Mouse (Mus musculus): ENCODE measurements around the gene Stk36.

The Stk36 gene

DNA sequence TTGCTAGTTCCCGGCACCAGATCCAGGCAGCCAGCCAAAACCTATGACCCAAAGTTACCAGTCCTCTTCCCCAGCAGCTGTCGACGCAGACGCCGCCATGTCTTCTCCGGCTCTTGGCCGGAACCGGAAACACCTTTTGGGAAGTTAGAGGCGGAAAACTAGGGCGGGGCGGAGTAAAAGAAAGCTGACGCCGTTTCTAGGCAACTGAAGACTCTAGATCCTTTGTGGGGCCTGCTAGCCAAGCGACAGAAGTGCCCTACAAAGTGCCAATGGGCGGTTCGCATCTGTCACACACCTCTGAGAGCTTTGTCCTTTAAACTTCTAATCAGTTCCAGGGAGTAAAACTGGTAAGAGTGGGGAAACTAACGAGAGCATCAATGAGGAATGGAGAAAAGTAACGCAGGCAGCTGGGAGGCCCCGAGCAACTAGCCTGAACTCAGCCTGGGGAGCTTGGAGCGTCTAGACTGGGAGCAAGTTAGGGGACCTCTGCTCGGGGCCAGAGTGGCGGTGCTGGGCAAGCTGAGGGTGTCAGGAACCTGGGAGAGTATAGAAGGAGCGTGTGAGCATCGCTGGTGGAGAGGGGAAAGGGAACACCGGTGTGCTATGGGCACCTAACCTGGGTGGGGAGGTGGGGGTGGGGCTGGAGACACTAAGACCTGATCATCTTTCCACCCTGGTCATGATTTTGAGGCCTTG lies at the start of gene Stk36, which contains the start of gene Rnf25:
Gene Stk36 (plus strand): TSS at position 179 of the 696 bp plus-strand sequence.
Gene Rnf25 (minus strand): TSS at position 131 of the 696 bp plus-strand sequence.
- peak; percentile 85 for DNase-seq

DNA sequence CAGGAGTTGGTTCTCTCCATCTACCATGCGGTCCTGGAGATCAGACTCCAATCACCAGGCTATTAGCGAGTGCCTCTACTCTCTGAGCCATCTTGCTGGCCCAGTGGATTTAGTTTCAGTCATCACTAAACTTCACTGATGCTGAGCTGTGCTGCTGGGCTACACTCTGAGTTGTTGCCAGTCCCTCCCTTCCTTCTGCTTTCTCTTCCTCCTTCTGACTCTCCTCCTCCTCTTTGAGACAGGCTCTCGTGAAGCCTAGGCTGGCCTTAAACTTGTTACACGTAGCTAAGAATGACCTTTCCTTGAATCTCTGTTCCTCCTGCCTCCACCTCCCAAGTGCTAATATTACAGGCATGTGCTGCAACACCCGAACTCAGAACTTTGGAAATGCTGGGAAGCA lies 42.2 kb upstream of the Stk36 start:
- no peak for DNase-seq

DNA sequence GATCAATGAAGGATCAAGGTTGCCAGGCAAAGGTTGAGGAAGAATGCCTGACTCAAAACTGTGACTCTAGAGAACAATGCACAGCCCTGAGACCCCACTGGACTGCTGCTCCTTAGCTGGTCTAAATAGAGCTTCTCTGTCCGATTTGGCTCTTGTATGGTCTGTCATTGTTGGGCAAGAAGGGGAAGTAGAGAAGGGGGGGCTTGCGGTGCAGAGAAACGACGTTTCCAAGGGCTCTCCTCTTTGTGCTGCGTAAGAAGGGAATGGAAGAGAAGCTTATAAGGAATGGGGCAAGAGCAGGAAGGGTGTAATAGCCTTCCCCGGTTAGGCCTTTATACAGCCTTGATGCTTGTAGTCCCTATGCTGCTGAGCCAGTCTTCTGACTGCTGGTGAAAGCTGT lies 35.4 kb upstream of the Stk36 start:
- DNase-seq, result no peak

DNA sequence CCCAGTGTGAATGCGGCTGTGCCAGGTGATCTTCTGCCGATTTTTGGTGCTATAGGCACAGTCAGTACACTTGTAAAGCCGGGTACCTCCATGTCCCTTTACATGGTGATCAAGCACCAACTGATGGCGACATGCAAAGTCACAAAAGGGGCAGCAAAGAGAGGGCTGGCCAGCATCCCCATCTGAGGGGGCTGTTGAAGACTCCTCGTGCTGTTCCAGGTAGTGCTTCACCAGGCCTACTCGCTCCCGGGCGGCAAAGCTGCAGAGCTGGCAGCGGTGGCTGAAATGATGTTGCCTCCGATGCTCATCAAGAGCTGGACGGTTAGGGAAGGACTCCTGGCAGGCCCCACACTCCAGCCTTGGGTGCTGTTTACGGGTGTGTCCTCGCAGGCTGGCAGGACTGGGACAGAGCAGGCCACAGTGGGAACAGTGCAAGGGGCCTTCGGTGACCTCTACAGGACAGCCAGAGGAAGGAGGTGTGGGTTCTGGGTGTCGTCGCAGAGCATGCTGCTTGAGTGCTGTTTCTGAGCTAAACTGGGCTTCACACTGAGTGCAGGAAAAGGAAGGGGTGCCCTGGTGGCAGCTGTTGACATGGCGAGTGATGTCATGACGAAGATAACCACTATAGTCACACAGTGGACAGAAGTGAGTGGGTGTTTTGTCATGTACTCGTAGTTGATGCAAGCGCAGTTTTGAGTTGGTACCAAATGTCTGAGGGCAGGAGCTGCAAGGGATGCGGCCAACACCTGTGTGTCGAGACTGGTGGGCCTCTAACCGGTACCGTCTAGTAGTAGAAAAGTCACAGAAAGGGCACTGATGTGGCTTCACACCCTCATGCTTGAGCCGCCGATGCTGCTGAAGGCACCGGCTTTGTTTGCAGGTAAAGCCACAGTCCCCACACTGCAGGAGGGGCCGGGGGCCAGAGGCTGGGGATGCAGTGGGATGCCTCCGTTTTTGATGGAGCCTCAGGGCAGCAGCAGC lies 31.2 kb upstream of the Stk36 start:
- DNase-seq, result no peak

DNA sequence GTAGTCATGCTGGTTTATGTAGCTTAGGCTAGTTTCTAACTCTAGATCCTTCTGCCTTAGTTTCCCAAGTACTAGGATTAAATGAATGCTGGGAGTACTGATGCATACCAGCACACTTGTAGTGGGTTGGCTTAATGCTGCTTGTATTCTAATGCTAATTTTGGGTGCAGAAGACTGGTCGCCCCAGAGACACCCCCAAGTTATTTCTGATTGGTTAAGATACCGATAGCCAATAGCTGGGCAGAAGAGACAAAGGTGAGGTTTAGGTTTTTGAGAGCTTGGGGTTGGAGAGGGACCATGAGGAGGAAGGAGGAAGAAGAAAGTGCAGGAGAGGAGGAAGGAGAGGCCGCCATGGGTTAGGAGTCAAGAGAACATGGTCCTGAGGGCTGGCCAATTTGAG lies 18.6 kb upstream of the Stk36 start:
- DNase-seq, result no peak

DNA sequence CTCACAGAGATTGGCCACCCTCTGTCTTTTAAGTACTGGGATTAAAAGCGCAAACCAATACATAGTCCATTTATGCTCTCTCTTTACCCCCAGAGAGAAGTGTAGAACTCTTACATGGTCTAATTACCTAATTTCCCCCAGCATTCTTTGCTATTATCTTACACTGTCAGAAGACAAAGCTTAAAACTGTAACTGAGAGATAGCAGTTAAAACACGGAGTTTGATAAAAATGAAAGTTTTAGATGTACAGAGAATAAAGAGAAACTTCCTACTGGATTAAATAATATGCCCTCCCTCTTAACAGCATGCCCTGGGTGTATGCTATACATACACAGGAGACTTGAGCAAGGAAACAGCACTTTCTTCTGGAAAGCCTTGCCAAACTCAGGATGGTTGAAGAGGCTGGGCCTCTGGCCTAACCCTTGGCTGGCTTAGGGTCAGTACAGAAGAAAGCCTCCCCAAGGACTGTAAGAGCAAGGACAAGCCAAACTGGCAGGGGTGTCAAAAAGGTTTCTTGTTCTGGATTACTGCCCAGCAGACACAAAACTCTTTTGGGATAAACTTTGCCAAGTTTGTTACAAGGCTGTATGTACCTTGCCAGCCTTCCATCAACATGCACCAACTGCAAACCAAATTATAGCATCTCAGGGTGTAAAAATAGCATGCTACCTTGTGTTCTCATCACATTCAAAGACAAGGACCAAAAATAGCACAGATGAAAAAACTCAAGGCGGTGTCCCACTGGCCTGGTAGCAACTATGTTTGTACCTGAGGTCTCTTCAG lies 16.4 kb upstream of the Stk36 start:
- no peak for DNase-seq

- DNase-seq, result no peak
Observed at GRCm38 (mm10) chr1:74587233-74587772, 13.9 kb upstream of the Stk36 start.

GRCm38 (mm10) chr1:74587773-74588445 lies 13.3 kb upstream of the Stk36 start, which contains the start of the genes Zfp142 and Bcs1l:
TSS of gene Zfp142 (minus strand) at chr1:74588246.
TSS of gene Bcs1l (plus strand) at chr1:74588289.
- peak; percentile 99 for DNase-seq

DNA sequence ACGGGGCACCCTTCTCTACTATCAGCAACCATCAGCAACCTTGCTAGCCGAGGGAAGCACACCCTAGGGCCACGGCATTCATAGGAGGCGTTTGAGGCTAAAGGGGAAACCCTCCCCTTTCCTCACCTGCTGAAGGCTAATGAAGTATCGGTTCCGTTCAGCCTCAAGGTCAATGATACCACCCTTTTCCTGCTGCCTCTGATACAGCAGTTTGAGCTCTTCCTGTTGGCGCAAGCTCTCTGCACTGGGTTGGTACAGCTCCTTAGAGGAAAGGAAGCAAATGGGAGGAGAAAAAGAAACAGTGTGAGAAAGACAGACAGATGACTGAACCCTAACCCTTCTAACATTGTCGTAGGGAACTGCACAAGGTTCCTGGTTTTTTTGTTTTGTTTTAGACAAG lies 6.8 kb upstream of the Stk36 start:
- no peak for DNase-seq

DNA sequence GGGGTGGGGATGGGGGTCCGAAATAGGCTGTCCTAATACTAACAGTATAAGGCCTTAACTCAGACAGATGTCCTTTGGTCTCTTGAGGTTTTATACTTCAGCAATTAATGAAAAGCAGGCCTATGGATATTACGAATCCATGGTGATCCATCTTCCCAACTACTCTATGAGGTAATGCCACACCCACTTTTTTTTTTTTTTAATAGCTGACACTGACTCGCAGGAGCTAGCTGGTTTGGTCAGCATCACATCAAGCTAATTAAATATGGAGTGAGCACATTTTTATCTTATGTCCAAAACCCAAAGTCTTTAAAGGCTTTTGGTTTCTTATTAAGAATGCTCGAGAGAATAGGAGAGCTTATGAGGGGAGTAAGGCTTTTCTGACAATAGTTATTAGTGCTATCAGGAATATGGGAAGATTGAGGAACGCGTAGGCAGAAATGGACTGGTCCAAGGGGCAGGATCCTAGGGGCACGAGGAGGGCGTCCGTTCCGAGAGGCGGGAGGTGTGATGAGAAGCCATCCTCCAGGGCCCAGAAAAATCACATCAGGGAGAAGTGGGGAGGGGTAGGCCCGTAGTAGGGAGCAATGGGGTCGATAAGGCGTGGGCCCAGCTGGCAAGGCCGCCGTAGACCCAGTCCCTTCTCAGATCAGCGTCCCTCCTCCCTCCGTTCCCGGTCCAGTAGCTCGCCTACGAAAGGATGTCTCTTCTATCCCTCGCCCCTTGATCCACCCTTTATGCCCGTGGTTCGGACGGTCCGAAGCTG lies 561 bp upstream of the Stk36 start:
- no peak for DNase-seq

DNA sequence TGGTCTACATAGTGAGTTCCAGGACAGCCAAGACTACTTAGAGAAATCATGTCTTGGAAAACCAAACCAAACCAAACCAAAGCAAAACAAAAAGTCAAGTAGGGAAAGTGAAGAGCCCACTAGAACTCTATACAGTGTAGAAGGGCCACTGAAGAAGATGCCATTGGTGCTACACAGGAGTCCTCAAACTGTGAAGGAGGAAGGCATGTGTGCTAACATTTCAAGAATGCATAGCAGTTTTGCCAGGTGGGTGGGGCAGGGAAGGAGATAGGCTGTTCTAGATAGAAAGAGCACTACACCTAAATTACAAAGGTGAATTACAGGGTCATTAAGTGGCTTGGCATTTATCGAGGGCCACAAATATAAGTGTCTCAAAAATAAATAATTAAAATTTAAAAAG lies 22.9 kb downstream of the Stk36 start:
- no peak for DNase-seq

DNA sequence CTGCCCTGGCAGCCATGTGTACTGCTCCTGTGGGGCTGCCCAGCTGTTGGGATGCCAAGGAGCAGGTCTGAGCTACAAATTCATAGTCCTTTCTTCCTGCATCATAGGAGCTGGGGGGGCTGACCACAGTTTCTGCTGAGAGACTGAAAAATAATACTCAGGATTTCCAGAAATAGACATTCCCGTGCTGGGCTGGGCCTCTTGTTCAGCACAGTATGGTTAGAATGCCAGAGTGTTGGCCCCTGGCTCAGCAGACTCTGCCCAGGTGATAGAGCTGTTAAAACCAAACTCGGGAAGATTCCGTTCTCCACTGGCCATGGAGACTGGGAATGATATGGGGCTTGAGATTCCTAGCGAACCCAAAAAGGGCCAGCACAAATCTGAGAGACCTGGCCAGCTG lies 24.8 kb downstream of the Stk36 start:
- no peak for DNase-seq

GRCm38 (mm10) chr1:74628001-74628400 lies 26.8 kb downstream of the Stk36 start:
- DNase-seq, result peak; percentile 12

- DNase-seq, result no peak
Observed at GRCm38 (mm10) chr1:74632734-74633133, 31.5 kb downstream of the Stk36 start.

GRCm38 (mm10) chr1:74643524-74643923 lies 42.3 kb downstream of the Stk36 start:
- no peak for DNase-seq

DNA sequence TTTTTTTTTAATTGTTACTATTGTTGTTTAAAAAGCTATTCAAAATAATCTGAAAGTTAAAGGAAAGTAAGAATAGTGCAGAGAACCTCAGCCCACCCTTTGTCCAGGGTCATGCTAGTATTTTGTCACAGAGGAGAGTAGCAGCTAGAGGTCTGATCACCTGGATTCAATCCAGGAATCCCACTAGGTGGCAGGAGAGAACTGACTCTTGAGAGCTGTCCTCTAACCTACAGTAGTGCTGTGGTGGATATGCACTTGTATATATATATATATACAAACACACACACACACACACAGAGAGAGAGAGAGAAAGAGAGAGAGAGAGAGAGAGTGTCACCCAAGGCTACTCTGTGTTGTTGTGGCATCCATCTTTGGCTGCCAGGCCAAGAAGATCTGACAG lies 42.7 kb downstream of the Stk36 start:
- peak; percentile 8 for DNase-seq

DNA sequence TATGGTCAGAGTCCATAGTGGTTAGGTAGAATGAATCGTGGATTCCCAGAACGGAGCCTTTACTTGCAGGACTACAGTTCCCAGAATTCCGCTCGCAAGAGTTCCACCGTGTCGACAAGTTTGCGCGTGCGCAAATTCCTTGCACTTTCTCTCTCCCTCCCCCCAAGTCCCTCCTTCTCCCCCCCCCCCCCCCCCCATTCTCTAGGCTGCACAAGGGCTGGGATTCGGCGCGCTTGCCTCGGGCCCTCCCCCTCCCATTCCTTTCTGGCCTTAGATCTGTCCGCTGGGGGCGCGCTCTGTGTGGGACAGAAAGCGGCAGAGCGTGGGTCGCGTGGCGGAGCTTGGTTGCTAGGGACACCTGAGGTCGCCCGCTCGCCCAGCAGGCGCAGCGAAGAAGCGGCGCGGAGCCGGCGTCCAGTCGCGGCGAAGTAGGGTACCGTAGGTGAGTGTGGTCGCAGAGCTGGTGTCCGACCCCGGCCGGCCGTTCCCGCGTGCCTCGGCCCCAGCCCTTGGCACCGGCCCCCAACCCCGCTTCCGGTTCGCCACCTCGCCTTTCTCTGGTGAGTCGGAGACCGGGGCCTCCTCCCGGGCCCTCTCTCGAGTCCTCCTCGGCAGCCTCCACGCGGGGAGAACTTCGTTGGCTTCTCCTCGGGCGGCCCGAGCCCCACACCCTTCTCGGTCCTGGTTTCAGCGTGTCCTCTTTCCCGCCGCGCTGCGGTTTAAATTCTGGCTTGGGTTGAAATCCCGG lies 60.4 kb downstream of the Stk36 start, which contains the start of gene Ttll4:
Gene Ttll4 (plus strand): TSS at position 298 of the 748 bp plus-strand sequence.
- DNase-seq, result peak; percentile 95

GRCm38 (mm10) chr1:74662253-74662865 lies 61.1 kb downstream of the Stk36 start:
- DNase-seq, result no peak

DNA sequence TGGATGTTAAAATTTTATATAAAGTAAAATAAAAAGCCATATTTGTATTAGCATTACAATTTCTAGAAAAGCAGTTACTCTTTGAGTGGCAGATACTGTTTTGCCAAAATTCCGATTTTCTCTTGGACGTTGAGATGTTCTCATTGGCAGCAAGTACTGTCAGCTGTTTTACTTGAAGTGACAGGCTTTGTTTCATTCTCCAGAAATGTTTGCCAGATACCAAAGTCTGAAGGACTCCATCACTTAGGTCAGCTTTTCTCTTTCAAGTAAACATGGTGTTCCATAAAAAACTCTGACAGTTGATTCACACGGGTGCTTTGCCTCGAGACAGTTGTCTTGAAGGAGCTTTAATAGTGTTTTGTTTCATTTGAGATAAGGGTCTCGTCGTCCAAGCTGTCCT lies 63.9 kb downstream of the Stk36 start:
- DNase-seq, result no peak

- no peak for DNase-seq
Observed at GRCm38 (mm10) chr1:74668371-74668770, 67.1 kb downstream of the Stk36 start.

Data from kidney, adult 11 months (tissue).